Mouse (Mus musculus) kidney, adult 2 months (tissue): ENCODE data around the gene Tmem198. TPM values are rescaled to one million over a fixed set of nuclear protein-coding genes. Genes with fewer than 3 reads are reported as not detected.

Experiments
- DNase-seq: peaks from one replicate; pipeline ENCODE4 v3.0.0; 2021
- H3K27ac ChIP-seq: fragments of 200-500 bp; 2 replicates; pipeline ENCODE4 v1.5.1; 2012; ENCODE audit warnings: low read depth, low read length, control low read depth, inconsistent platforms; ENCODE audit not compliant: insufficient read depth
- H3K27me3 ChIP-seq: fragments of 200-500 bp; replicated peaks from 2 replicates; pipeline ENCODE4 v1.6.1; 2012; ENCODE audit warnings: mild to moderate bottlenecking, moderate library complexity, low read length, inconsistent platforms; ENCODE audit not compliant: control insufficient read depth, insufficient read depth
- H3K36me3 ChIP-seq: fragments of 200-500 bp; 2 replicates; pipeline ENCODE4 v1.6.1; 2012; ENCODE audit warnings: mild to moderate bottlenecking, moderate library complexity, low read length, inconsistent platforms; ENCODE audit not compliant: control insufficient read depth, insufficient read depth
- H3K4me1 ChIP-seq: fragments of 200-500 bp; 2 replicates; pipeline ENCODE4 v1.6.1; 2011; ENCODE audit warnings: low read length; ENCODE audit not compliant: control insufficient read depth, insufficient read depth
- H3K4me3 ChIP-seq: fragments of 200-500 bp; 2 replicates; pipeline ENCODE4 v1.5.1; 2011; ENCODE audit warnings: mild to moderate bottlenecking, low read depth, low read length, control low read depth; ENCODE audit not compliant: insufficient read depth
- CTCF ChIP-seq: fragments of 200-500 bp; conservative IDR thresholded peaks from 2 replicates; pipeline ENCODE4 v1.5.1; 2011; ENCODE audit warnings: low read depth, mild to moderate bottlenecking, control low read depth, low read length, moderate library complexity, mixed read lengths; ENCODE audit not compliant: insufficient read depth, insufficient read length
- POLR2A ChIP-seq: fragments of 200-500 bp; IDR thresholded peaks from one replicate; pipeline ENCODE4 v1.6.1; 2011; ENCODE audit warnings: low read depth, low read length, control low read depth
- WGBS: fragments of 180-500 bp; shearing (Covaris S2); methylation state at CpG from one replicate; pipeline ENCODE4 v1.1.7; 2018; 5-methylcytosine and 5-hydroxymethylcytosine counted together
- polyA plus RNA-seq: library from polyadenylated mRNA; depleted of rRNA; stranded (reverse); fragments of >200 nt; gene quantifications from 2 replicates; pipeline ENCODE4 v1.2.3, GENCODE M21; 2012

Tmem198 gene
- polyA plus RNA-seq, 1 experiment = 1.3 TPM

DNA sequence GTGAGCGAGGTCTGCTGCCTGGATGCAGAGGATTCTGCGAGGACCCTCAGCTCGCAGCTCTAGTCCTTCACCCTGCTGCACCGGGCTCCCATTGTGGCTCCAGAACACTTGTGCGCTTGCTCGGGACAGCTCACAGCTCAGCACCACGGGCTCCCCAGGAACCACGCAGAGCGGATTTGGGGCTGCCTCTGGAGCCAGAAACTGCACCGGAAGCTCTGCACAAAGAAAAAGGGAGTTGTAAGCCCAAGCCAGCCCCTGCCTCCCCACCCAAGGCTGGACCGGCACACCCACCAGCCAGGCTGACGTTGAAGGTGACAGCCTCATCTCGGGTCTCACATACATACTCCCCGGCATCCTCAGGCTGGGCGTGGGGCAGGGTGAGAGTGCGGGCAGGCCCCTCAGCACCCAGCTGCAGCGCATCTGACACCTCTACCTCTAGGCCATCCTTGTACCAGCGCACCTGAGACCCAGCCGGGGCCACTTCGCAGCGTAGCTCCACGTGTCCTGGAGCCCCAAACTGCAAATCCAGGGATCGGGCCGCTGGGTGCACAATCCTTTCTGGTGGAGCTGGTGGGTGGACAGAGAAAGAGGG, 13.3 kb downstream of the Tmem198 start:
- Histone ChIP-seq H3K36me3 (no peaks in the 10 kb centered on the region), H3K27me3 (no peaks in the 10 kb centered on the region)
- WGBS = 89% methylated on average over 24 of the region's 24 CpGs

DNA sequence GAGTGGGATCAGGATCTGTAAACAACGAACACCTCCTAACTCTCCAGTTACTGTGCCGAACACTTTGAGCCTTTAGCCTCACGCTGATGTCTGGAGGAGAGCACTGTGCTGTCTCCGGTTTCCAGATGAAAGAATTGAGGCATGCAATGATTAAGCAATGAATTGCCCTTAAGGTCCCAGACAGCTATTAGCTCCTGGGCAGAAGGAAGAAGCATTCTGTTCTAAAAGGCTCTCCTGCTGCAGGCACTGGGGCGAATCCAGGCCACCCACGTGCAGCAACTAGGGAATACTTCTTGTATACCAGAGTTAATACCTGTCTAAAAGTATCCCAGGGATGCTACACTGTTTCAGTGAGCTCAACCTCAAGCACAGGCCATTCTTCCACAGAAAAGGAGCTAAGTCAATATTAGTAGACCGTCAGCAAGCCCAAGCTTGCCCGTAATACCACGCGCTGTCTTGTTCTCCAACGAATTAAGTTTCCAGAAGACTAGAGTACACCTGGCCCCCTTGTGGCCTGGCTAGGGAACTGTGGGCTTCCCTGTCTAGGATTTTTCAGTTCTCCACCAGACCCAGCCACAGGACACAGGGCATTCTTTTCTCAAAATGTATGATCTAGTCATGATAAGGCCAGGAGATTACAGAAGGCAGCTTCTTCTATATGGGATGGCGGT, 15.7 kb downstream of the Tmem198 start:
- no peaks in the 10 kb centered on the region for H3K36me3 ChIP-seq
- no peak overlapping the region for H3K27ac ChIP-seq
- TF ChIP-seq CTCF (peak; percentile 75), POLR2A (no peak)
- H3K27me3 ChIP-seq = no peaks in the 10 kb centered on the region
- no peaks in the 10 kb centered on the region for H3K4me1 ChIP-seq
- 40% methylated on average over 12 of the region's 12 CpGs for WGBS
- peak; percentile 56 for DNase-seq
- H3K4me3 ChIP-seq = no peak overlapping the region

More for the DNA sequence above, 13.3 kb downstream of the Tmem198 start:
- TF ChIP-seq POLR2A (no peak), CTCF (no peak)
- H3K4me1 ChIP-seq = no peaks in the 10 kb centered on the region
- H3K27ac ChIP-seq = no peak overlapping the region
- no peak overlapping the region for H3K4me3 ChIP-seq
- no peak for DNase-seq

DNA sequence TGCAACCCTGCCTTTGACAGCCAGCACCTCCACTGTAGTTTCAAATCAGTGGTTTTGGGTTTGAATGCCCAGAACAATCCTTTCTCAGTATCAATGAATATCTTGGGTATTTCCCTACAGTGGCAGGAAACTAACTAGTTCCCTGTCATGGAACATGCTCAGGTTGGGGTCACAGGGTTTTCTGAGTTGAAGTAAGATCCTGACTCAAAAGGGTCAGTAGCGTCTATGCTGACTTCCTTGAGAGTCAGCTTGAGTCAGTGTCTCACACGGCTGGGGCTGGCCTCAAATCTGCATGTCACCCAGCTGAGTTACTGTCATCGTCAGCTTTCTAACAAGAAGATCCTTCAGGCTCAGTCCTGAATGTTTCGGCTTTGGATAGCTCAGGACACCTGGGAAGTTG, 19.6 kb downstream of the Tmem198 start:
- Histone ChIP-seq H3K27me3 (no peaks in the 10 kb centered on the region), H3K4me1 (no peaks in the 10 kb centered on the region), H3K4me3 (no peak overlapping the region), H3K36me3 (no peaks in the 10 kb centered on the region), H3K27ac (no peak overlapping the region)
- no peak for DNase-seq
- 89% methylated on average over 4 of the region's 4 CpGs for WGBS
- TF ChIP-seq CTCF = no peak
- TF ChIP-seq POLR2A = no peak

DNA sequence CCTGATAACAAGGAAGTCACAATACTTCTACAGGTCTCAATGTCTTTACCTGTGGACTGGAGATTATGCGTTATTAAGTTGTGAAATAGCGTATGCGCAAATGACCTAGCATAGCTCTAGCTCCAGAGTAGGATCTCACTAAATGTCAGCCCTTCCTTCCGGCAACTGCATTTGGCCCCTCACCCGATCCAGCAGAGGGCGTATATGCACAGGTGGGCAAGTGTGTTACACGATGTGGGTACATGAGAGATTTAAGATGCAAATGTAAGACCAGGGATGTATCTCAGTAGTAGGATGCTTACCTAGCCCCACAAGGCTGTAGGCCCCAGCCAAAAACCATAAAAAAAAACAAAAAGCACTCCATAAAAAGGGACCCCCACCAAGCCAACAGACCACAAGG, 20.1 kb downstream of the Tmem198 start:
- no peak for DNase-seq
- Histone ChIP-seq H3K27me3 (no peaks in the 10 kb centered on the region), H3K27ac (no peak overlapping the region), H3K4me3 (no peak overlapping the region), H3K4me1 (no peaks in the 10 kb centered on the region), H3K36me3 (no peaks in the 10 kb centered on the region)
- 82% methylated on average over 7 of the region's 7 CpGs for WGBS
- 0 out of 2 replicates have a peak, but pooled peaks have one; percentile 25 for TF ChIP-seq CTCF
- no peak for TF ChIP-seq POLR2A

DNA sequence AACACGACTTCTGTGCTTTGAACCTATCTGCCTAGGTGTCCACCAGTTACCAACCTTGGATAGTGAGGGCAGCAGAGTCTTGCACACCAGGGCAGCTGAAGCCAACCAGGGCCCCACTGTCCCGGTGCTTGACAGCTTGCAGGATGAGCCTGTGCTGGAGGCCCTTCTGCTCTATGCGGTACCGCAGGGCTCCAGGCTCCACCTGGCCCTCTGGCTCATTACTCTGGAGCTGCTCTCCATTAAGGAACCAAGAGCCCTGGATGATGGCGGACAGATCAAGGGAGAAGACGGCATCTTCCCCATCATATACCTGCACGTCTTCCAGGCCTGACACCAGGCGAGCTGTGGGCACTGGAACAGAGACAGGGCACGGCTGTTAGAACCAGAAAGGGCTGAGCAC, 22.6 kb downstream of the Tmem198 start:
- 98% methylated on average over 9 of the region's 9 CpGs for WGBS
- DNase-seq = no peak
- TF ChIP-seq CTCF = no peak
- TF ChIP-seq POLR2A = no peak
- H3K4me3 ChIP-seq = no peak overlapping the region
- H3K27ac ChIP-seq = no peak overlapping the region
- H3K36me3 ChIP-seq = no peaks in the 10 kb centered on the region
- H3K4me1 ChIP-seq = no peaks in the 10 kb centered on the region
- no peaks in the 10 kb centered on the region for H3K27me3 ChIP-seq

DNA sequence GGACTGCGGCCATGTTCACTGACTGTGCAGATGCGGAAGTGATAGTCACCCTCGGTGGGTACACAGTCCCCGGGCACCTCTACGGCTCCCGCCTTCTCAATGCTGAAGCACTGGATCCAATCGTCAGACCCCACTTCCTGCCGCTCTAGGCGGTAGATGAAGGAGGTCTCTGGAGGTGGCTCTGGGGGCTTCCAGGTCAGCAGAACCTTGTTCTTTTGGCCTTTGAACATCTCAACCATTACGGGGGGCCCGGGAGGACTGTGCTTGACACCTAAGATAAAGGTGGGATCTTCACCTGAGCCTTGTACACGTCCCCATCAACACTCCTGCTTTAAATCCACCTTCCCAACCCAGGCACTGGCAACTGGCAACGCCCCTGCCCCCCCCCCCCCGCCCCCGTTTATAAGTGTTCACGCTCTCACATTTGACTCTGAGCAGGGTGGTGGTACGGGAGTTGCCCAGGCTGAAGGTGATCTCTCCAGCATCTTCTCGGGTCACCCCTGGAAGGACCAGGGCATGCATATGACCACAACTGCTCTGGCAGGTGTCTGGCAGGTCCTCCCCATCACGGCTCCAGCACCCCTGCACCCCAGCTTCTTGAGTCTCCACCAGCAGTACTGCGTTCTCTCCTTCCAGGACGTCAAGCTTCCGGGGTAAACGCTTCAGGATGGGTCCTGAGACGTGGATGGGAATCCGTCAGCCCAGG, 23.8 kb downstream of the Tmem198 start:
- Histone ChIP-seq H3K27ac (no peak overlapping the region), H3K36me3 (no peaks in the 10 kb centered on the region), H3K4me3 (no peak overlapping the region), H3K4me1 (no peaks in the 10 kb centered on the region), H3K27me3 (no peaks in the 10 kb centered on the region)
- WGBS = 88% methylated on average over 25 of the region's 25 CpGs
- TF ChIP-seq POLR2A (no peak), CTCF (no peak)
- DNase-seq = no peak

DNA sequence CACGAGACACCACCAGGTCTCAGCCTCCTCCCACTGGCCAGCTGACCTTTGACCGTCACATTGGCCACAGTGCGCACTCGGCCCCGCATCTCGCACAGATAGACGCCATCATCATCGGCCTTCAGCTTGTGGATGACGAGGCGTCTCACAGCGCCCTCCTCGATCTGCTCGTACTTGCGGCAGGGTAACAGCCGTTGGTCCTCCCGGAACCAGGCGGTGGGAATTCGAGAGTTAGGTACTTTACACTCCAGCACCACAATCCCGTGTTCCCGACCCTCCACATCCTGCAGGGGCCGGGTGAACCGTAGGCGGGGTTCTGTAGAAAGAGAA, 24.3 kb downstream of the Tmem198 start:
- DNase-seq = no peak
- H3K4me3 ChIP-seq = no peak overlapping the region
- H3K27ac ChIP-seq = no peak overlapping the region
- TF ChIP-seq POLR2A (no peak), CTCF (no peak)
- H3K27me3 ChIP-seq = no peaks in the 10 kb centered on the region
- whole genome bisulfite sequencing = 87% methylated on average over 23 of the region's 23 CpGs
- H3K36me3 ChIP-seq = no peaks in the 10 kb centered on the region
- no peaks in the 10 kb centered on the region for H3K4me1 ChIP-seq
